Comparison of ENCODE assay signal across 7 mouse cellular contexts in the genomic region with DNA sequence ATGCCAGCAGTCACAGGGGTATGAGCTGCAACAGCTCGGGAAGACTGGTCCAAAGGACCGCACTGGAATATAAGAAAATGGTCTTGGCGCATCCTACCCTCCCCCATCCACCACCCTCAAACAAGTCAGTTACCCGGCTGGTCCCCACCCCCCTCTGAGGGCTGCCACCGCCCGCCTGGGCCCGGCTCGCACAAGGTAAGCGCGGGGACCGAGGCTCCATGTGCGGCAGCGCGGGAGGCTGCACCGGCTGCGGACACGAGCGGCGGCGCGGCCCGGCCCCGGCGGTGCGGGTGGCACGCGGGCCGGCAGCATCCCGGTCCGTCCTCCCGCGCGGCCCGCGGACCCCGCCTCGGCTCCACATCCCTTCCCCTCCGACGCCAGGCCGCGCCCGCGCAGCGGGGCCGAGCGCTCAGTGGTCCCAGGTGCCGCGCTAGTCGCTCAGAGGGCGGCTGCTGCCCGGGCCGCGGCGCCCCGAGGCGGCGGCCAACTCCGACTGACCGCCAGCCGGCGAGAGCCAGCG. TPM values are rescaled to one million over a fixed set of nuclear protein-coding genes. Genes with fewer than 3 reads are reported as not detected.
DNase-seq lines count a peak whose midpoint lies in the region; ATAC-seq and TF ChIP-seq lines count a peak whose summit lies in the region.

No protein-coding gene starts in this region.

- in situ Hi-C loops in Patski (cut with MboI; ENCODE audit: low pct_unique_long_range_greater_than_20kb): loop anchor here (5.0 to 10.0 kb wide), 2 partner anchors 64 to 107 kb away; no protein-coding TSS in a partner anchor

- H3K27ac ChIP-seq in embryonic facial prominence, embryonic 12.5 days: peak overlapping the region; percentile 98
- peak overlapping the region; percentile 45 to 98 for H3K27ac ChIP-seq in heart, embryonic 14.5 days (replicated peaks in 1 of 2; ENCODE audit: control insufficient read depth in 1 of 2, insufficient read depth in 1 of 2, low read depth in 2 of 2, low read length in 2 of 2)

- TF ChIP-seq CTCF in Patski (IDR thresholded peaks at IDR 0.05): no peak

- peak overlapping the region; percentile 63 for H3K4me2 ChIP-seq in embryonic facial prominence, embryonic 12.5 days (replicated peaks)
- H3K4me2 ChIP-seq in heart, embryonic 14.5 days (ENCODE audit: low read length): peak overlapping the region; percentile 86

- POLR2A ChIA-PET in Patski (lab: Charles Lee): interaction anchor here (0.6 kb wide), 1 partner anchor 1023 kb away, joined by 4 read pairs; no protein-coding TSS in a partner anchor

- peak; percentile 36 for ATAC-seq in Patski
- ATAC-seq in embryonic facial prominence, embryonic 12.5 days (ENCODE audit: insufficient number of reproducible peaks, insufficient read depth, low FRiP score, low TSS enrichment): peak; percentile 72
- ATAC-seq in heart, embryonic 14.5 days (ENCODE audit: insufficient number of reproducible peaks, insufficient read depth, low FRiP score, low read depth): peak; percentile 52

- WGBS in embryonic facial prominence, embryonic 12.5 days: under 1% methylated on average over 54 of the region's 62 CpGs
- under 1% methylated on average over 51 of the region's 62 CpGs for WGBS in heart, embryonic 14.5 days

- peak overlapping the region; percentile 96 for H3K9ac ChIP-seq in embryonic facial prominence, embryonic 12.5 days
- H3K9ac ChIP-seq in heart, embryonic 14.5 days (ENCODE audit: low read length): peak overlapping the region; percentile 94

- CTCF ChIA-PET in Patski (lab: Charles Lee): interaction anchor here (0.6 to 1.6 kb wide), 3 partner anchors 10 to 108 kb away, joined by 3 to 10 read pairs (median 3); a partner anchor contains a TSS

- H3K4me3 ChIP-seq in embryonic facial prominence, embryonic 12.5 days: peak overlapping the region; percentile 95
- H3K4me3 ChIP-seq in heart, embryonic 14.5 days (ENCODE audit: control insufficient read depth in 1 of 2, insufficient read depth in 1 of 2, low read depth in 1 of 2, low read length in 2 of 2): peak overlapping the region; percentile 85 to 93

- peaks cover 13% of the 10 kb centered on the region for H3K4me1 ChIP-seq in embryonic facial prominence, embryonic 12.5 days
- peaks cover 0 to 21% of the 10 kb centered on the region in 2 experiments; a peak in 3 of 4 replicates for H3K4me1 ChIP-seq in heart, embryonic 14.5 days (ENCODE audit: control insufficient read depth in 2 of 2, insufficient read depth in 2 of 2, low read length in 2 of 2)

- no peaks in the 10 kb centered on the region for H3K36me3 ChIP-seq in embryonic facial prominence, embryonic 12.5 days
- H3K36me3 ChIP-seq in heart, embryonic 14.5 days (ENCODE audit: control insufficient read depth, insufficient read depth, low read length): no peaks in the 10 kb centered on the region

- DNase-seq in CD8-positive naive resting alpha-beta T cell, adult 2 months (ENCODE audit: low read depth in 2 of 2, low spot score in 2 of 2): peak; percentile 33 to 46
- DNase-seq in Patski (ENCODE audit: low read depth, low spot score): no peak
- DNase-seq in layer of hippocampus, adult 9-11 months: peak; percentile 38
- DNase-seq in lung, postnatal 14 days: peak; percentile 41
- DNase-seq in spleen, postnatal 10 days (ENCODE audit: low spot score in 2 of 2): peak; percentile 68 to 69

- peaks cover 3% of the 10 kb centered on the region for H3K27me3 ChIP-seq in Patski
- no peaks in the 10 kb centered on the region for H3K27me3 ChIP-seq in embryonic facial prominence, embryonic 12.5 days
- H3K27me3 ChIP-seq in heart, embryonic 14.5 days (ENCODE audit: control insufficient read depth, insufficient read depth, low read length): no peaks in the 10 kb centered on the region

- no peaks in the 10 kb centered on the region for H3K9me3 ChIP-seq in embryonic facial prominence, embryonic 12.5 days
- no peaks in the 10 kb centered on the region for H3K9me3 ChIP-seq in heart, embryonic 14.5 days (ENCODE audit: control insufficient read depth, low read length)

RNA-seq across cellular contexts. Expression of a gene that starts 0.5 kb away (rescaled TPM):
- 37.7 TPM for polyA plus RNA-seq in Patski (2021)
- polyA plus RNA-seq in embryonic facial prominence, embryonic 12.5 days (2016; fragmentation: Nextera tagmentation; extraction: Ambion mirVana): 69.0 and 71.7 TPM in 2 replicates
- 31.5 and 32.2 TPM in 2 replicates for polyA plus RNA-seq in heart, embryonic 14.5 days (2014; fragmentation: Nextera tagmentation; extraction: Ambion mirVana)
